Mouse (Mus musculus) heart, adult 9 months (tissue): ENCODE measurements at regions not wholly inside any gene's neighbourhood (a gene's known extent, or its start where the extent isn't known, plus 50 kb on each side); places are given as distances from the start of the nearest gene placed in this dataset.

ENCODE experiments used
- DNase-seq, 2 experiments: peaks; one replicate each; pipeline ENCODE4 v3.0.0; 2022; ENCODE audit warnings: low spot score in 2 of 2

GRCm38 (mm10) chr6:145310601-145311000 lies 60.6 kb upstream of the Kras start:
- no peak for DNase-seq

DNA sequence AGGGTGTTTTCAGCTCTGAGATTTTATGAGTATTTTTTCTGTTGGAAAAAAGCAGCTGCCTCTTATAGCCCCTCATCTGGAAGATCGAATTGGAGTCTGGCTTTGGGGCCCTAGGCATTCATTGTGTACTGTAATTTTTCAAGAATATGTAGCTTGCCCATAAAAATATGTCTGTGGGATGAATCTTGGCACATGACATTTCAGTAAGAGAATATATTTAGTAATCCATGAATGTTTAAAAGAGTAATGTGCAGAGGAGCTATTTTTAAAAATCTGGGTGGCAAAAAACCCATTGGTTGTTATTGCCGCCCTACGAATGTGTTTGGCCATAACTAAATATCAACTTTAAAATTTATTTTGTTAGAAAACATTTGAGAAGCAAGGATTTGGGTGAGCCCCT lies 59.0 kb upstream of the Kras start:
- DNase-seq, result no peak

DNA sequence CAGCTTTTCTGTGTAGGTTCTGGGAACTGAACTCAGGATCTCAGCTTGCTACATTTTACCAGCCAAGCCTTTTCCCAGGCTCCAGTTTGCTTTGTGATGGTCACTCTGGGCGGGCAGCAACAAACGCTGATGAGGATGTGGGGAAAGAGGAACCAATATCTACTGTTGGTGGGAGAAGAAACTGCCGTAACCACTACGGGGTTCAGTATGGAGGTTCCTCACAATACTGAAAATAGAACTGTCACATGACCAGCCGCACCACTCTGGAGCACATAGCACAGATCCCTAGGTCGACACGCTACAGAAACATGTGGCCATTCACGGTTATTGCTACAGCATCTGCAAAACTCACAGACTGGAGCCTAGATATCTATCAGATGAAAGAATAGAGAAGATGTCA lies 57.2 kb upstream of the Kras start:
- peak; percentile 23 to 46 for DNase-seq

- DNase-seq, result peak; percentile 33
These were observed 56.5 kb upstream of the Kras start for GRCm38 (mm10) chr6:145306331-145307124.

GRCm38 (mm10) chr6:145305669-145306068 lies 55.6 kb upstream of the Kras start:
- no peak for DNase-seq

GRCm38 (mm10) chr6:145303641-145304070 lies 53.6 kb upstream of the Kras start:
- DNase-seq, result peak; percentile 26 to 40

DNA sequence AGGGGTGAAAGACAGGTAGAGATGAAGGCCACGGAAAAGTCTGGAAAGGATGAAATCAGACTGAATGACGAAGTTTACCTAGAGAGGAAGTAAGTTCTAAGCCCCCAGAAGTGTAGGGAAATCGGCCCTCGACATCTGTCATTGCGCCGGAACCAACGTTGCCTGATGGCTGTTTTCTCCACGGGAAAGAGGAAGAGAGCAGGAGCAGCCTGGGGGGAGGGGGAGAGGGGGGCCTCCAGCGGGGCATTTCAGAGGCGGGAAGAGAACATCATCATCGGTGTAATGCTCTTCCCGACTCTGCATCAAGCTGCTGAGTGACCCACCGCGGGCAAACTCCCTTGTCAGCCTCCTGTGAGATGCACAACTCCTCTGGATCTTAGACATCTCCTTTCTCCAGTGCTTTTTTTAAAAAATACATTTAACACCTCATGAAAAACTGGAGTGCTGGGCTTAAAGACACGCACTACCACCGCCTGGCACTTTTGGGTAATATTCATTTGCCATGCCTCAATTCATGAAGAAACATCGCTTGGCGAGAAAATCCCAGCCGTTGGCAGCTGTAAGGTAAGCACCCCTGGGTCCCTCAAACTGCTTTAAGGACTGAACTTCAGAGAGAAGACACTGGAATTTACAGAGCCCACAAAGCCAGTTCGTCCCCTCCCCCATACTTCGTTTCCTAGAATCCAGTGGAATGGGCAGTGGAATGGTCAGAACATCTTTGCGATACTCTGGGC lies 53.0 kb upstream of the Kras start:
- DNase-seq, result peak in 1 of 2 experiments; percentile 13

DNA sequence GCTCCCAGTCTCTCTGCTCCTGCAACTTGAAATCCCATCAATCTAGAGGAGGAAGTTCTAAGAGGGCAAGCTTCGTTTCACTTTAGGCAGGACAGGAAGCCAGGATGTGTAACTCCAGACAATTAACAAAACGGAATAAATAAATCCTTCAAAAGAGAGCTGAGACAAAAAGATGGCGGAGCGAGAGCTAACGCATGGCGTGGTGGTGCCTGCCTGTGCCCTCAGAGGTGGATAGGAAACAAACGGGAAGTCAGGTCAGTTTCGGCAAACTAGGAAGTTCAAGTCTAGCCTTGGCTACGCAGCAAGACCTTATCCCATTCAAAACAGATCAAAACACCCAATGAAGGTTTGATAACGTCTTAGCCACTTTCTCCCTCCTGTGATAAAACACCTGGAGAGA lies 52.1 kb upstream of the Kras start:
- DNase-seq, result no peak

GRCm38 (mm10) chr6:145300266-145300858 lies 50.3 kb upstream of the Kras start:
- no peak for DNase-seq
